Mouse (Mus musculus) left cerebral cortex, postnatal 36 days (tissue): ENCODE measurements around the gene Hsd11b1. TPM values are rescaled to one million over a fixed set of nuclear protein-coding genes. Genes with fewer than 3 reads are reported as not detected.

Source experiments
- DNase-seq, 2 experiments: peaks; one replicate each; pipeline ENCODE4 v3.0.0; 2021 to 2022; ENCODE audit warnings: low spot score in 2 of 2, mixed read lengths in 1 of 2
- intact Hi-C: fragments of 180-260 bp; cut with DNase I; formaldehyde crosslinking; loops from one replicate; pipeline ENCODE4 v1.15.1; 2025
- total RNA-seq, 2 experiments: library from RNA; stranded (reverse); gene quantifications; 2 replicates each; pipeline ENCODE4 v1.2.3; 2021

Hsd11b1 gene
- total RNA-seq, 2 experiments from 2014 or later = 14.2 to 26.7 TPM

- intact Hi-C loops = no loop called here
Measured at GRCm38 (mm10) chr1:193216000-193216399, 47.9 kb downstream of the Hsd11b1 start.

GRCm38 (mm10) chr1:193214053-193214452 is 49.8 kb downstream of the Hsd11b1 start:
- no peak for DNase-seq
- intact Hi-C loops = no loop called here

More at GRCm38 (mm10) chr1:193216000-193216399, 47.9 kb downstream of the Hsd11b1 start:
- no peak for DNase-seq

GRCm38 (mm10) chr1:193211371-193211770 is 52.5 kb downstream of the Hsd11b1 start:
- DNase-seq = no peak
- intact Hi-C loops = no loop called here

- peak; percentile 43 to 46 for DNase-seq
- intact Hi-C loops = loop anchor here (5.0 kb wide), 2 partner anchors 114 to 174 kb away; no protein-coding TSS in a partner anchor
Measured at GRCm38 (mm10) chr1:193208178-193208577, 55.7 kb downstream of the Hsd11b1 start.

- DNase-seq = no peak
- intact Hi-C loops = loop anchor here (5.0 kb wide), 2 partner anchors 115 to 175 kb away; no protein-coding TSS in a partner anchor
Measured at GRCm38 (mm10) chr1:193207503-193207902, 56.4 kb downstream of the Hsd11b1 start, which contains the start of gene Lamb3. Gene Lamb3, plus strand, starts transcription at chr1:193207699.

GRCm38 (mm10) chr1:193205431-193205830 is 58.4 kb downstream of the Hsd11b1 start:
- intact Hi-C loops = loop anchor here (5.0 kb wide), 2 partner anchors 117 to 177 kb away; no protein-coding TSS in a partner anchor
- no peak for DNase-seq

- intact Hi-C loops = no loop called here
- no peak for DNase-seq
Measured at GRCm38 (mm10) chr1:193203821-193204220, 60.1 kb downstream of the Hsd11b1 start.

- intact Hi-C loops = no loop called here
- no peak for DNase-seq
Measured at GRCm38 (mm10) chr1:193201383-193201778, 62.5 kb downstream of the Hsd11b1 start, which contains the start of gene Traf3ip3. Gene Traf3ip3, minus strand, starts transcription at chr1:193201703.

GRCm38 (mm10) chr1:193200640-193201382 is 63.1 kb downstream of the Hsd11b1 start:
- intact Hi-C loops = no loop called here

GRCm38 (mm10) chr1:193198312-193198711 is 65.6 kb downstream of the Hsd11b1 start:
- DNase-seq = no peak
- intact Hi-C loops = no loop called here

More at GRCm38 (mm10) chr1:193200640-193201382, 63.1 kb downstream of the Hsd11b1 start:
- DNase-seq = no peak

- intact Hi-C loops = no loop called here
Measured at GRCm38 (mm10) chr1:193197494-193198205, 66.2 kb downstream of the Hsd11b1 start.

GRCm38 (mm10) chr1:193195169-193195810 is 68.6 kb downstream of the Hsd11b1 start:
- no peak for DNase-seq
- intact Hi-C loops = no loop called here

More at GRCm38 (mm10) chr1:193197494-193198205, 66.2 kb downstream of the Hsd11b1 start:
- DNase-seq = no peak

- no peak for DNase-seq
- intact Hi-C loops = no loop called here
Measured at GRCm38 (mm10) chr1:193194416-193195140, 69.3 kb downstream of the Hsd11b1 start.

GRCm38 (mm10) chr1:193191675-193192283 is 72.1 kb downstream of the Hsd11b1 start:
- DNase-seq = no peak
- intact Hi-C loops = no loop called here

- intact Hi-C loops = no loop called here
- DNase-seq = no peak
Measured at GRCm38 (mm10) chr1:193189771-193190170, 74.1 kb downstream of the Hsd11b1 start.

- DNase-seq = no peak
- intact Hi-C loops = no loop called here
Measured at GRCm38 (mm10) chr1:193189151-193189621, 74.7 kb downstream of the Hsd11b1 start.

GRCm38 (mm10) chr1:193188257-193188656 is 75.6 kb downstream of the Hsd11b1 start:
- no peak for DNase-seq
- intact Hi-C loops = no loop called here

- intact Hi-C loops = no loop called here
- no peak for DNase-seq
Measured at GRCm38 (mm10) chr1:193181104-193181503, 82.8 kb downstream of the Hsd11b1 start.
